Mouse (Mus musculus): ENCODE measurements around the gene Nid2. TPM values are rescaled to one million over a fixed set of nuclear protein-coding genes. Genes with fewer than 3 reads are reported as not detected.

Nid2 gene
- polyA plus RNA-seq, 1 experiment from 2014 or later = 169 TPM

DNA sequence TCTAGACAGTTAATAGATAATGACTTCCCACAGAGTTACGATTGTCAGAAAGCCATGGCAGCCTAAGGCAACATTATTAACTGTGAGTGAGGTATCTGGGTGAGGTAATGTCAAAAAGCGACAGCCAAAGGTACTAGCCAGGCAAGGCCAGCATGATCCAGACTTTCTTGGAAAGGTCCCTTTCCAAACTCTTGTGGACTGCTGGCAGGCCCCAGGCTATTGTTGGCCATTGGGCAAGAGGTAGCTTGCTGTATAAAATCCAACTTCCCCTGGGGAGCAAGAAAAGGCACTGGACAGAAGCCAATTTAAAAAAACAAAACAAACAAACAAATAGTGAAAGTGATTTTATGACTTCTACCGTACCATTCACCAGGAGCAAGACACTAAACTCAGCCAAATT is 56.3 kb downstream of the Nid2 start:
- peaks cover 73% of the 10 kb centered on the region for H3K36me3 ChIP-seq
- H3K27me3 ChIP-seq (ENCODE audit: insufficient read depth, poor library complexity, severe bottlenecking) = no peaks in the 10 kb centered on the region
- no peak overlapping the region for H3K4me3 ChIP-seq
- peaks cover 10% of the 10 kb centered on the region for H3K4me1 ChIP-seq
- 82% methylated on average over 3 of the region's 3 CpGs for WGBS
- no peak overlapping the region for H3K27ac ChIP-seq
- no peak for DNase-seq (ENCODE audit: low spot score)
- H3K9me3 ChIP-seq = no peaks in the 10 kb centered on the region

DNA sequence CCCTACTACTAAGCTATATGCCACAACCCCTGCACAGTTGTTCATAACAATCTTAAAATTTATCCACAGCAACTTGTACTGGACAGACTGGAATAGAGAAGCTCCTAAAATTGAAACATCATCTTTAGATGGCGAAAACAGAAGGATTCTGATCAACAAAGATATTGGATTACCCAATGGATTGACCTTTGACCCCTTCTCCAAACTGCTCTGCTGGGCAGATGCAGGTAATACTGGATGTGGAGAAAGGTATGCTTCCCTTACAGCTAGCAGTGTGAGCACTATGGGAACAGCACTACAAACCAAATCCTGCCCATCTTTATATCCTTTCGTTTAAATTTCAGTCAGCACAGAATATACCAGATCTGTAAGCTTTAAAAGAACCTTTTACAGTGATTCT is 56.8 kb downstream of the Nid2 start:
- H3K4me3 ChIP-seq = no peak overlapping the region
- no peak overlapping the region for H3K27ac ChIP-seq
- peaks cover 75% of the 10 kb centered on the region for H3K36me3 ChIP-seq
- no peaks in the 10 kb centered on the region for H3K9me3 ChIP-seq
- H3K27me3 ChIP-seq (ENCODE audit: insufficient read depth, poor library complexity, severe bottlenecking) = no peaks in the 10 kb centered on the region
- 92% methylated on average over 2 of the region's 2 CpGs for WGBS
- DNase-seq (ENCODE audit: low spot score) = no peak
- H3K4me1 ChIP-seq = peaks cover 10% of the 10 kb centered on the region

DNA sequence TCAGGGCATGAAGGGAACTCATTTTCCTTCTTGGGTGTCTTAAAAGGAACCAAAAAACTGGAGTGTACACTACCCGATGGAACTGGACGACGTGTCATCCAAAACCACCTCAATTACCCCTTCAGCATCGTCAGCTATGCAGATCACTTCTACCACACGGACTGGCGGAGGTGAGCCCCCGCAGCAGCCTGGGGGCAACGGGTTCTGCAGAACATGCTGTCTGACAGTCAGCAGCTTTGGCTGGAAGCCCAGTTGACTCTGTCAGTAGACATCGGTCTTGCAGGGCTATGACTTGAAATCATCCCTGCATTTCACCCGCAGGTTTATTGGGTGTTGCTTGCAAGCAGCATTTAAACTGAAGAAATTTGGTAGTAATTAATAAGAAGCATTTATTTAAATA is 58.9 kb downstream of the Nid2 start:
- Histone ChIP-seq H3K27me3 (ENCODE audit: insufficient read depth, poor library complexity, severe bottlenecking) (no peaks in the 10 kb centered on the region), H3K9me3 (no peaks in the 10 kb centered on the region), H3K4me1 (no peaks in the 10 kb centered on the region), H3K27ac (no peak overlapping the region), H3K4me3 (no peak overlapping the region), H3K36me3 (peaks cover 76% of the 10 kb centered on the region)
- 78% methylated on average over 10 of the region's 10 CpGs for WGBS
- DNase-seq (ENCODE audit: low spot score) = no peak

DNA sequence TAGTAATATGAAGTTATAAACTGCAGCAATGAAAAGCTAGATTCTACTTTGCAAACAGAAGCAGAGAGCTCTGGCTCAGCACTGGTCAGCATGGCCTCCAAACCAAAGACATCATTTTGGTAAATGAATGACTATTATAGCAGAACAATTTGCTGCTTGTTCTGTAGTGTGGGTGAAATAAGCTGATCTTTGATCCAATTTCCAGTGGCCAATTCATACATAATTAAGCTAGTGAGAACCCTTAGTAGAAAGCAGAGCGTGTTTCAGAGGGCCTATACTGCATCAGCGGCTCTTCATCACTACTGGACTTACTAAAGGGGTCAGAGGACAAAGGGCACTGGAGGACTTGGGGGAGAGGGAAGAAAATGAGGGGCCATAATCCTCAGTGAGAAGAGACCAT is 62.0 kb downstream of the Nid2 start:
- Histone ChIP-seq H3K4me3 (no peak overlapping the region), H3K36me3 (peaks cover 75% of the 10 kb centered on the region), H3K9me3 (no peaks in the 10 kb centered on the region), H3K27ac (no peak overlapping the region), H3K4me1 (no peaks in the 10 kb centered on the region), H3K27me3 (ENCODE audit: insufficient read depth, poor library complexity, severe bottlenecking) (no peaks in the 10 kb centered on the region)
- no peak for DNase-seq (ENCODE audit: low spot score)
- WGBS = 90% methylated on average over 2 of the region's 2 CpGs

DNA sequence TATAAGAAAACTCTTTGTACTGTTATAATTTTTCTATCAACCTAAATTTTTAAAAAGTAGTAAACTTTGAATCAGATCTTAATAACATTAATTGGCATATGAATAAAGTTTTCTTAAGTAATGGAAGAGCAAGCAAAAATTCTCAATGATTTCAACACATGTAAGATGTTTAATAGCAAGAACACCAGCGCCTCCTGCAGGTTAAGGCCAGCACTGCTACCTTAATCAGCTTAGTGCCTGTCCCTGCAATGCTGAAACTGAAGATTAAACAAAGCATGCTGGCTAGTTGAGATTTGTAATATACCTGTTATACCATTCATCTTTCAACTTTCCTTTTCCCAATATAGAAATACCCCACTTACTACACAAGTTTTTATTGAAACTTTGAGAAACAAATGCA is 66.9 kb downstream of the Nid2 start:
- Histone ChIP-seq H3K9me3 (no peaks in the 10 kb centered on the region), H3K27me3 (ENCODE audit: insufficient read depth, poor library complexity, severe bottlenecking) (no peaks in the 10 kb centered on the region), H3K27ac (no peak overlapping the region), H3K36me3 (peaks cover 68% of the 10 kb centered on the region), H3K4me1 (peaks cover 5% of the 10 kb centered on the region; the same call in 1 of the 2 replicates), H3K4me3 (no peak overlapping the region)
- no peak for DNase-seq (ENCODE audit: low spot score)
- WGBS = 10% methylated on average over 1 of the region's 1 CpGs

DNA sequence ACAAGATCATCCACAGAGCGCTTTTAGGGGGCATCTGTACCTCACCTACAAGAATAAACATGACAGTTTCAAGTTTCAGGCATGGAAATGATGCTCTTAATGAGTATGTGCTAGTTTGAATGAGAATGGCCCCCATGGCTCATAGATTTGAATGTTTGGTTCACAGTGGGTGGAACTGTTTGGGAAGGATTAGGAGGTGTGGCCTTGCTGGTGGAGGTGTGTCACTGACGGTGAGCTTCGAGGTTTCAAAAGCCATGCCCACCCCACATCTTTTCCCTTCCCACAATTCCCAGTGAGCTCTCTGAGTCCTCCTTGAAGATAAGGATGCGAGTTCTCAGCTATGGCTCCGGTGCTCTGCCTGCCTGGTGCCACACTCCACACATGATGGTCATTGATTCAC is 70.6 kb downstream of the Nid2 start:
- over 99% methylated on average over 5 of the region's 5 CpGs for WGBS
- H3K27ac ChIP-seq = no peak overlapping the region
- no peak overlapping the region for H3K4me3 ChIP-seq
- peaks cover 32% of the 10 kb centered on the region for H3K36me3 ChIP-seq
- peaks cover 5% of the 10 kb centered on the region; the same call in 1 of the 2 replicates for H3K4me1 ChIP-seq
- no peaks in the 10 kb centered on the region for H3K9me3 ChIP-seq
- H3K27me3 ChIP-seq (ENCODE audit: insufficient read depth, poor library complexity, severe bottlenecking) = no peaks in the 10 kb centered on the region
- no peak for DNase-seq (ENCODE audit: low spot score)

DNA sequence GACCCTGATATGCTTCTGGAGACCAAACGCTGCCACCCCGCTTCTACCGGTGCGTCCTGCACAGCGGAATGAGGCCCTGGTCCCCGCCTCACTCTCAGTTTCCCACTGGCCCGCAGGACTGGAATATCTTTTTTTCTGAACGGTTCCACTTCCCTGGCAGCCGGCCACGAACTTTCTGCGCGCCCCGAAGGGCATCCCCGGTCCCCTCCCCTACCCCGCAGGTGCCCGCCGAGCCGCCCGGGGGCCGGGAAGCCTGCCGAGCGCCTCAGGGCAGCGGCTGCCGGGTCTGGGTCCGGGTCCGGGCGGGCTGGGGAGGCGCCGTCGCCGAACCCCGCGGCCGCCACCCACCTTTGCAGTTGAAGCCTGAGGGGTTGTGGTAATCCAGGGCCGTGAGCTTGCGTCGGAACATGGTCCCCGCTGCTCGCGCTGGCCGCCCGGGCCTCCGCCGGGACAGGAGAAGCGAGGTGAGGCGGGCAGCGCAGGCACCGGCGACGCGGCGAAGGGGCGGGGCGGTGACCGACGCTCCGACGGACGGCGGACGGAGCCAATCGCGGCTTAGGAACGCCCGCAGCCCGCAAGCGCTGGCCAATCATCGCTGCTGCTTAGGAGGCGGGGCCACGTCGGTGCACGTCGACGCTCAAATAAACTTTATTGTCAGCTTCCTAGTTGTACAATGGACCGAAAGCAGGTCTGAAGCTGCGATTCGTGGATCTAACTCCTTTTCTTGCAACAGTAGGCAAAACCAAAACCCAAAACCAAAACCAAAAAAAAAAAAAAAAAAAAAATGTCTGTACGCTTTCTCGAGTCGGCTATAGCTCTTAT is 72.5 kb downstream of the Nid2 start, which contains the start of gene Rtraf:
Gene Rtraf, minus strand, starts transcription at position 504 of the 822 bp plus-strand sequence.
- DNase-seq (ENCODE audit: low spot score) = peak; percentile 96
- WGBS = under 1% methylated on average over 80 of the region's 80 CpGs
- peak within 1 kb of the TSS; percentile 99 for H3K4me3 ChIP-seq
- peak within 1 kb of the TSS; percentile 94 for H3K27ac ChIP-seq
- H3K4me1 ChIP-seq = peaks cover 5% of the 10 kb centered on the region; the same call in 1 of the 2 replicates
- H3K36me3 ChIP-seq = peaks cover 26% of the 10 kb centered on the region
- peaks cover 6% of the 10 kb centered on the region; the same call in 1 of the 2 replicates for H3K27me3 ChIP-seq (ENCODE audit: insufficient read depth, poor library complexity, severe bottlenecking)
- no peaks in the 10 kb centered on the region for H3K9me3 ChIP-seq

DNA sequence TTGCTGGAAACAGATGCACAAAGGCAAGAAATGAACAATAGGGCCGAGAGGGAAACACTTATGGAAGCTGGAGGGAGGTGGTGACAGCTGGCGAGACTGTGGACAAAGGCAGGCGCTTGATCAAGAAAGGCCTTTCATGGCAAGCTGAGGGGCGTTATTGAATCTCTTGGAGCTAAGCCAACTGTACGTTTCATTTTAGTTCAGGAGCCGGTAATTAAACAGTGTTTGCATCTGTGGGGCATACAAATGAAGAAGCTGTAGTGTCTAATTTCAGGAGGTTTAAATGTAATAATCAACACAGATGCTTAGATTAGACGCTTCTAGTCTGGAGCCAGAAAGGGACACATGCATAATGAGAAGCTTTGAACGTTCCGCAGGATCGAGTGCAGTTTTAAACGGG is 74.4 kb downstream of the Nid2 start:
- peaks cover 13% of the 10 kb centered on the region for H3K36me3 ChIP-seq
- no peak overlapping the region for H3K4me3 ChIP-seq
- peaks cover 5% of the 10 kb centered on the region; the same call in 1 of the 2 replicates for H3K4me1 ChIP-seq
- H3K9me3 ChIP-seq = no peaks in the 10 kb centered on the region
- WGBS = 64% methylated on average over 11 of the region's 11 CpGs
- H3K27ac ChIP-seq = 0 out of 2 replicates have a peak overlapping the region, but pooled peaks have one; percentile 10
- H3K27me3 ChIP-seq (ENCODE audit: insufficient read depth, poor library complexity, severe bottlenecking) = peaks cover 6% of the 10 kb centered on the region; the same call in 1 of the 2 replicates
- no peak for DNase-seq (ENCODE audit: low spot score)

DNA sequence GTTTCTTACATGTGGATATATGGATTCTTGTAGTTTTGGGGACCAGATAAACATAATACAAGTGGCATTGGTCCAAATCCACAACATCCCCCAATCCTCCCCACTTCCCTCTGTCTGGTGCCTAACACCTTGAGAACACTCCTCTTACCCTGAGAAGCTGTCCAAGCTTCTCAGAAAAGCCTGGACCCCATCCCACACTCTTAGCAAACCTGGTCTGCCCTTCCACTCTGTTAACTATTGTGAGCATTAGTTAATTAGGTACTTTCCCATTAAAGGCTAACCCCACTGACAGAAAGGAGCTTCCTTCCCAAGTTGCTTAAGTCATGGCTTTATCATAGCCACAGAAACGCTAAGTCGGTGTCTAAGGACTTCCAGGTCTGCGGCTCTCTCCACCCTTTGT is 85.2 kb downstream of the Nid2 start:
- DNase-seq (ENCODE audit: low spot score) = no peak
- no peaks in the 10 kb centered on the region for H3K36me3 ChIP-seq
- H3K27me3 ChIP-seq (ENCODE audit: insufficient read depth, poor library complexity, severe bottlenecking) = no peaks in the 10 kb centered on the region
- H3K4me3 ChIP-seq = no peak overlapping the region
- no peaks in the 10 kb centered on the region for H3K9me3 ChIP-seq
- no peak overlapping the region for H3K27ac ChIP-seq
- 85% methylated on average over 3 of the region's 3 CpGs for WGBS
- H3K4me1 ChIP-seq = peaks cover 4% of the 10 kb centered on the region; the same call in 1 of the 2 replicates

DNA sequence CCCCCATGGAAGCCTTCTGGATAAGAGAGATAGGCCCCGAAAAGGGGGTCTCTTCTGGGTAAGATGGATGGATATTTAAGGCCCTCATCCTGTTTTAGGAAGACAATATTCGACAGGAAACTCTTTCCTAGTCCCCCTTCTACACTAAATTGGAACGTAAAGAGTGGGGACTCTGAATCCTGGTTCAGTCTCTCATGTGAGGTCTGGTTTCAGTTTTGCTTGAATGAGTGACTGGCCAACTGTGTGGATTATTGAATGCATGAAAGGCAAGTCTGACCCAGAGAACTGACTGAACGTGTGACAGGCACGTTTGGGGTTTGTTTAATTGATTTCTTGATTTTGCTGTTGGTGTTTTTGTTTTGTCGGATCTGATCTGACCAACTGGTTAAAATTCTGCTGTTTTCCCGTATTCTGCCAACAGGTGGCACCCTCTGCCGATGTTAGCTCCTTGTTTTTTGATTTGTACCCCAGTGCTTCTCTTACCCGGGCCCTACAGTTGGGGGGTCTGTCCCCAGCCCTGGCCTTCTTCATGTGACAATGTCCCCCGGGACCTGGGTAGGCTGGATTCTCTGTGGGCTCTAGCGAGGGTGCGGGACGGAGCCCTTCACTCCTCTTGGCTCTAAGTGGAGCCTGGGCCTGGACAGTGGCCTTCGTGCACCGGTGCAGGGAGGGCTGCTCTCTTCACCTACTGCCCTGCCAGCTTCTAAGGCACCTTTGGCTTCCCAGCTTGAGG is 88.7 kb downstream of the Nid2 start:
- Histone ChIP-seq H3K27me3 (ENCODE audit: insufficient read depth, poor library complexity, severe bottlenecking) (no peaks in the 10 kb centered on the region), H3K36me3 (no peaks in the 10 kb centered on the region), H3K27ac (peak overlapping the region; percentile 52; the same call in 1 of the 2 replicates), H3K9me3 (no peaks in the 10 kb centered on the region), H3K4me1 (peaks cover 4% of the 10 kb centered on the region; the same call in 1 of the 2 replicates), H3K4me3 (peak overlapping the region; percentile 44)
- WGBS = 25% methylated on average over 15 of the region's 15 CpGs
- peak; percentile 76 for DNase-seq (ENCODE audit: low spot score)

DNA sequence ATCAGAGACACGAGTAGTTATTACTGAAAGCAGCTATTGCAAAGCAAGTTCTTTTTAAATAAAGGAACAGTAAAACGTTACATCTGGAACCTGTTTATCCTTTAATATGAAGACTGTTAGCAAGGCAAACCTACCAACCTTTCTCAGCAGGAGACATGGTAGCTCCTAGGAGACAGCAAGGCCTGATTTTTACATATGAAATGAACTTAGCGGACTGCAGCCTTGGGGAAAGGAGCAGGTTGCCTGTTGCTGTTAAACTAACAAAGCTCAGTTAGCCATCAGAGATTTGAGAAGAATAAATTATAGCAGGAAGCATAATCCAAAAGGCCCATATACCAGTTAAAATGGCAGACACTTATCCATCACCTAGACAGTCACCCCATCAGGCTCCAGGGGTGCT is 102.4 kb downstream of the Nid2 start:
- Histone ChIP-seq H3K27me3 (ENCODE audit: insufficient read depth, poor library complexity, severe bottlenecking) (no peaks in the 10 kb centered on the region), H3K27ac (no peak overlapping the region), H3K36me3 (no peaks in the 10 kb centered on the region), H3K4me1 (no peaks in the 10 kb centered on the region), H3K4me3 (no peak overlapping the region), H3K9me3 (no peaks in the 10 kb centered on the region)
- no peak for DNase-seq (ENCODE audit: low spot score)
- WGBS = 62% methylated on average over 3 of the region's 3 CpGs

DNA sequence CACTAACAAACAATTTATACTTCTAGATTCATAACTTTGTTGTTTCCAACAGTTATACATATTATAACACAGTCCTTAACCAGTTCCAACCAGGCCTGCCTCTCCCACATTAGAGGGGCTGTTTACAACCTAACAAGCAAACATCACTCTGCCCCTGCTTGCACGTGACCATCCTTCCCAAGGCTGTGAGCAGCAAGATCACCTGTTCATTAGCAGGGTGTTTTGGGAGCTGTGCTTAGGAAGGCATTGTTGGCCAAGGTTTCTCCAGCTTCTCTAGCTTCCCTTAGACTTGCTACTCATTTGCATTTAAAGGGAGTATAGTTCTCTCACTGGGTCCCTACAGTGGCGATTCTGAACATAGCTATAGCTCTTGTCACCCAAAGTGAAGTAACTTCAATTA is 107.2 kb downstream of the Nid2 start:
- H3K4me1 ChIP-seq = no peaks in the 10 kb centered on the region
- 66% methylated on average over 2 of the region's 2 CpGs for WGBS
- no peak overlapping the region for H3K4me3 ChIP-seq

More for the DNA sequence above, 107.2 kb downstream of the Nid2 start:
- Histone ChIP-seq H3K27me3 (ENCODE audit: insufficient read depth, poor library complexity, severe bottlenecking) (no peaks in the 10 kb centered on the region), H3K27ac (no peak overlapping the region), H3K36me3 (no peaks in the 10 kb centered on the region), H3K9me3 (no peaks in the 10 kb centered on the region)
- DNase-seq (ENCODE audit: low spot score) = no peak

Data from heart, embryonic 10.5 days (tissue).